Mouse (Mus musculus) testis, postnatal 14 days (tissue): ENCODE data around the gene Trmt61a.

ENCODE experiments used
- DNase-seq: peaks from one replicate; pipeline ENCODE4 v3.0.0; 2021; ENCODE audit warnings: low spot score

Gene Trmt61a

DNA sequence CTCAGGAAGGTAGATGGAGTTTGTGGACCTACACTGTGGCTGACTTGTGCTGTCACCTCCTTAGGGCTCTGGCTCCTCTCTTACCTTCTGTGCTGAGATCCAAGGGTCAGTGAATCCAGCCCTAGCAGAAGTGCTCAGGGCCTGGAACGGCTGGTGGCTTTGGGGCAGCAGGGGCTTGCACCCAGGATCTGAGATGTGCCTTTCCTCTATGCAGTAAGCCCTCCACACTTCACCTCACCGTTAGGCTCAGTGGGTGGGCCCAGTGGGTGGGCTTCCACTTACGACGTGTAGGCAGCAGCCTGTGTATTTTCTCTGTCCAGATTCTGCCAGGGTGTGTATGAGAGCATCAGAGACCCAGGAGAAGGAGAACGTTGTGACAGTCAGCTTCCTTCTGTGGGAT, 55.0 kb downstream of the Trmt61a start:
- no peak for DNase-seq
